Mouse (Mus musculus) left cerebral cortex, postnatal 14 days (tissue): ENCODE measurements around the gene Dync1li2. TPM values are rescaled to one million over a fixed set of nuclear protein-coding genes. Genes with fewer than 3 reads are reported as not detected.

ENCODE experiments used
- DNase-seq, 2 experiments: peaks; one replicate each; pipeline ENCODE4 v3.0.0; 2021 to 2022; ENCODE audit warnings: low spot score in 2 of 2, mixed read lengths in 1 of 2
- intact Hi-C: fragments of 180-260 bp; cut with DNase I; formaldehyde crosslinking; loops from one replicate; pipeline ENCODE4 v1.15.1; 2025
- long read RNA-seq, 2 experiments: library from polyadenylated mRNA; stranded (forward); transcript quantifications; one replicate each; pipeline ENCODE4 v2.0.0; 2021
- total RNA-seq, 2 experiments: library from RNA; stranded (reverse); gene quantifications; 2 replicates each; pipeline ENCODE4 v1.2.3; 2021

Dync1li2 gene
- total RNA-seq: 100 to 1,000 TPM; 254 to 257 TPM
- long read RNA-seq, experiment 1, full-length matches to known transcripts: 87 of 170 reads
- long read RNA-seq, experiment 1, partial matches to known transcripts: 20 of 170 reads
- long read RNA-seq, experiment 1, other reads (novel, unspliced or antisense): 63 of 170 reads
- long read RNA-seq, experiment 2, full-length matches to known transcripts: 56 of 120 reads
- long read RNA-seq, experiment 2, partial matches to known transcripts: 11 of 120 reads
- long read RNA-seq, experiment 2, other reads (novel, unspliced or antisense): 53 of 120 reads

DNA sequence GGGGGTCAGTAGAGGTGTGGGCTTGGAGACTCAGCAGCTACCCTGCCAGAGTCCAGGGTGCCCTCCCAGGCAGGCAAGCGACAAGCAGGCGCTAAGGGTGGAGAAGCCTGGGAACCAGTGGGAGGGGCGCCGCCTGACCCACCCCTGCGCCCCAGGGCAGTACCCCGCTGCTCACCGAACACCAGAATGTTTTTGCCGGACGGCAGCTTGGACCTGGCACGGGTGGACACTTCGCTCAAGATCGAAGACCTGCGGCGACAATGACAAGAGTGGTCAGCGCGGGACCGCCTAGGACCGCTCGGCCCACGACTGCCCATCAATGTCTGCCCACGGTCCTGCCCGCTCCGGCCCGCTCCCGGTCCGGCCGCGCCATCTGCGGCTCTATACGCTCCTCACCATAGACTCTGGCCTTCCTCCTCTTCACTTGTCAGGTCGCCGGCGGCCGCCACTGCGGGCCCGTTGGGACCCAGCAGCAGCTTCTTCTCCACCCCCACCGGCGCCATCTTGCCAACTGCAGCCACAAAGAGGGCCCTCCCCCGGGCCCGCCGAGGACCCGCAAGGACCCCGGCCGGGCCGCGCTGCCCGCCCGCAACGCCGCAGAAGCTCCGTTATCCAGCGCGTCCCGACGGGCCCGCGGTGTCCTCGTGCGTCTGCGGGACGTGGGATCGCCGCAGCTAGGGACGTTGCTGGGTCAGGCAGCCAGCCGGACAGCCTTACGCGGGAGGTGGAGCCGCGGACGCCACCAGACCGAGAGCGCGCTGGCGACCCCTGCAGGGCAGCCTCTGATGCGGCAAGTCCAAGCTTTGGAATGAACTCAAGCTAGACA lies at the start of gene Dync1li2:
Gene Dync1li2, minus strand, starts transcription at position 749 of the 826 bp plus-strand sequence.
- peak; percentile 93 for DNase-seq
- intact Hi-C loops: loop anchor here (2.0 to 5.0 kb wide), 3 partner anchors 65 to 190 kb away; partner anchors contain the start of genes Cklf and Terb1

DNA sequence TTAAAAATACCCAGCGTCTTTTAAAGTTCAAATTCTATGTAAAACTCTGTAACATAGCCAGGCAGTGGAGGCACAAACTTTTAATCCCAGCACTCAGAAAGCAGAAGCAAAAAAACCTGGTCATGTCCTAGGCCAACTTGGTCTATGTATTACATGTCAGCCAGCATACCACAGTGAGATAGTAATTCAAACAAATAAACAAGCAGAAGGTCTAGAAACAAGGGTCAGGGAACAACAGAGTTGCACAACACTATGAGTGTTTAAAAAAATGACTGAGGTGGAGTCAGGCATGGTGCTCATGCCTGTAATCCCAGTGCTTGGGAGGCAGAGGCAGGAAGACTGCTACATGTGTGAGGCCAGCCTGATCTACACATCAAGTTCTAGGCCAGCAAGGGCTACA lies 36.2 kb upstream of the Dync1li2 start:
- intact Hi-C loops: no loop called here

DNA sequence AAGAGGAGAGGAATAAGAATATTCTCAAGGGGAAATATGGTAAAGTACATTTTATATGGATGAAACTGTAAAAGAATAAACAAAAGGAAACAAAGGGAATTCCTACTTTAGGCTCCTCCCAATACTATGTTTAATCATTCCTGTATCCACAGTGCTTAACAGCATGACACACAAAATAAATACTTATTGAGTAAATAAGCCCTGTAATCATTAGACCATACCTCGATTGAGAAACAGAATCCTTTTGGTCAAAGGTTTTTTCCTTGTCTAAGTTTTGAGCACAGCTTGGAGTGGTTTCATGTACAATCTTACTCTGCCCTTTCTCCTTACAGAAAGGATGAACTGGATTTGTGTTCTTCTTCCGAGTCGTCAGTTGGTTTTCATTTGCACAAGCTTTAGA lies 29.6 kb upstream of the Dync1li2 start:
- no peak for DNase-seq
- intact Hi-C loops: no loop called here

More for the DNA sequence above, 36.2 kb upstream of the Dync1li2 start:
- no peak for DNase-seq

DNA sequence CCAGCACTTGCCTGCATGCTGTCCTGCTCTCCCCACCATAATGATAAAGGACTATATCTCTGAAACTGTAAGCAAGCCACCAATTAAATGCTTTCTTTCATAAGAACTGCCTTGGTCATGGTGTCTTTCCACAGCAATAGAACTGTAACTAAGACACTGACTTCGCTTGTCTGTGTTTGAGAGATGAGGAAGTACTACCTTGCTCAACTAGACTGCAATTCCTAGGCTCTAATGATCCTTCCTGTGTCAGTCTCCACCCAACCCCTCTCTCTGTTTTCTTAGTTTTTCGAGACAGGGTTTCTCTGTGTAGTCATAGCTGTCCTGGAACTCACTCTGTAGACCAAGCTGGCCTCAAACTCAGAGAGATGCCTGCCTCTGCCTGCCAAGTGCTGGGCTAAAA lies 24.6 kb upstream of the Dync1li2 start:
- DNase-seq: no peak
- intact Hi-C loops: no loop called here

DNA sequence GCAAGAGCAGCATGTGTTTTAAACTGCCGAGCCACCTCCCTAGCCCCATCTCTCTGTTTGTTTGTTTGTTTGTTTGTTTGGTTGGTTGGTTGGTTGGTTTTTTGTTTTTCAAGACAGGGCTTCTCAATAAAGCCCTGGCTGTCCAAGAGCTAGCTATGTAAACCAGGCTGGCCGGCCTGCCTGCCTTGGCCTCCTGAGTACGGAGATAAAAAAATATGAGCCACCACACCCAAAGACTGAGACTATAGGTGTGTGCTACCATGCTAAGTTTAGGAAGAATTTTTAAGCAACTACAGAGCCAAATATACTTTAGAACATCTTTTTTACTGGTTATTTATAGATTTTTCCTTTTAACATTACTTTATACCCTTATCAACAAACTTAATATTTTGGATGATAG lies 9.3 kb upstream of the Dync1li2 start:
- intact Hi-C loops: no loop called here
- DNase-seq: no peak

DNA sequence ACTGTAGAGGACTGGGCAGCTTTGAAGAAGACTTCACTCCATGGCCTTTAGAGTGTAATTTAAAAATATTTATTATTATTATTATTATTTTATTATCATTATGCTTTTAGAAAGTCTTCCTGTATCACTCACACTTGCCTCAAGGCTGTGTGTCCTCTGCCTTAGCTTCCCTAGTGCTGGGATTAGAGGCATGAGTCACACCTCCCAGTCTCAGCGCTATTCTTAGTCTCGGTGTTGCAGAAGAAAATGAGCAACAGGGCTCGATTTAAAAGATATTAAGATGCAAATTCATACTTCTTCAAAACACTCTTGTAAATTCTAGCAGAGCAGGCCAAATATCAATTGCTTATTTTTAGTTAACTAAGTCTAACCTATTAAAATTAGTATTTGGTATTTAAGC lies 5.9 kb upstream of the Dync1li2 start:
- intact Hi-C loops: no loop called here
- no peak for DNase-seq

DNA sequence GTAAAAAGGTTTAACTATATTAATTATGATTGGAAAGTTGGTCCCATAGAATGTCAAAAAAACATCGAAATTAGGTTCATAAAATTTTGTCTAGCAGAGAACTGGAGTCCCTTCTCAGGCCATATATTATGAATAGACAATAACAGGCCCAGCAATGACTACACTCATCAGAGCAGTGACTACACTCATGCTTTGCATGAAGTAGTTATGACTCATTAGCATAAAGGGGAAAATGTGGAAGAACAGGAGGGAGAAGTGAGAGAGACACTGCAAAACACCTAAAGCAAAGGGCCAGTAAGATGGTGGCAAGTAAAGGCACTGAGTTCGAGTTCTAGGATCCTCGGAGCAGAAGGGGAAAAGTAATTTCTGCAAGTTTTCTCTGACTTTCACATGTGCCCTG lies 3.2 kb upstream of the Dync1li2 start:
- intact Hi-C loops: no loop called here
- DNase-seq: no peak

DNA sequence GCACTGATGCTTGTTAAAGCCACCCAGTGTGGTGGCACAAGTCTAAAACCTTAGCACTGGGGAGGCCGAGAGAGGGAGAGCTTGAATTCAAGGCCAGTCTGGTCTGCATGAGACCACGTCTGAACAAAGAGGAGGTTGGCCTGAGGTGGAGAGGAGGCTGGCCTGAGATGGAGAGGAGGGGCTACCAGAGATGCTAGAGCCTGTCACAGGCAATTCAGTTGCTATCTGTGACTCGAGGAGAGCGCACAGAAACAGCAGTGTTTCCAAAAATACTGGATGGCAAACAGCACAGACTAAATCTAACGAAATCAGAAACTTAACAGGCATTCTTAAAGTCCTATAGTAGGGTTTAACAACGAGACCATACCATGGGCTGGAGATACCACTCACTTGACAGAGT lies 2.4 kb upstream of the Dync1li2 start:
- intact Hi-C loops: no loop called here

DNA sequence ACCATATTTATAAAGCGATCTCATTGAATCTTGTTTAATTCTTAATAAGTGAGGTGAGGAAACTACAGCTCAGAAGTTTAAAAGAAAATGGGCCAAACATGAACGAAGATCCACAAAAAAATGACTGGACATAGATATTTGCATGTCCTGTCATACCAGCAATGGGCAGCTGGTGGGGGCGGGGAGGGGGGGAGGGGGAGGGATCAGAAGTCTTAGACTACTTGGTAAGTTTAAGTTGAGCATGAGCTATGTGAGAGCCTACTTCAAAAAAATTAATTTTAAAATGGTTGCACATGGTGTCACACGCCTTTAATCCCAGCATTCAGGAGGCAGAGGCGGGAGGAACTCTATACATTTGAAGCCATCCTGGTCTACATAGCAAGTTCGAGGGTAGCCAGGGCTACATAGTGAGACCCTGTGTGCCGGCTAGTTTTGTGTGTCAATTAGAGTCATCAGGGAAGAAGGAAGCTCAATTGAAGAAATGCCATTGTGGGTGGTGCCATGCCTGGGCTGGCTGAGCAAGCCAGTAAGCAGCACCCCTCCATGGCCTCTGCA lies 355 bp upstream of the Dync1li2 start:
- intact Hi-C loops: loop anchor here (2.0 to 5.0 kb wide), 3 partner anchors 64 to 191 kb away; partner anchors contain the start of genes Cklf and Terb1
- no peak for DNase-seq

More for the DNA sequence above, 2.4 kb upstream of the Dync1li2 start:
- DNase-seq: no peak

DNA sequence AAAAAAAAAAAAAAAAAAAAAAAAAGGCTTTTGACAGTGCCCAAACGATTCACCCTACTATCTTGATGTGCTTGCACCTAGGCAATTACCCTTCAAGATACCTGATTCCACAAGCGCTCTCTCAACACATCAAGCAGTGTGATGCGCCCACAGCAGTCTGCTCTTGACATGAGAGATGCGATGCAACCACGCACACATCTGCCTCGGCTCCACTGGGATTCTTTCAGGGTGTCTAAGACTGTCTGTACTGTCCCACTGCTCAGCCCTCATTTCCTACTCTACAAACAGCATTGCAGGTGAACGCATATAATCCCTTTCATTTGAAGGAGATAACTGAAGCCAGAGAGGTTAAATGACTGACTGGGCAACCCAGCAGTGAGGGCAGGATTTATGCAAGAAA lies 1.2 kb downstream of the Dync1li2 start:
- DNase-seq: peak; percentile 46 to 48
- intact Hi-C loops: loop anchor here (2.0 to 5.0 kb wide), 3 partner anchors 66 to 189 kb away; partner anchors contain the start of genes Cklf and Terb1

DNA sequence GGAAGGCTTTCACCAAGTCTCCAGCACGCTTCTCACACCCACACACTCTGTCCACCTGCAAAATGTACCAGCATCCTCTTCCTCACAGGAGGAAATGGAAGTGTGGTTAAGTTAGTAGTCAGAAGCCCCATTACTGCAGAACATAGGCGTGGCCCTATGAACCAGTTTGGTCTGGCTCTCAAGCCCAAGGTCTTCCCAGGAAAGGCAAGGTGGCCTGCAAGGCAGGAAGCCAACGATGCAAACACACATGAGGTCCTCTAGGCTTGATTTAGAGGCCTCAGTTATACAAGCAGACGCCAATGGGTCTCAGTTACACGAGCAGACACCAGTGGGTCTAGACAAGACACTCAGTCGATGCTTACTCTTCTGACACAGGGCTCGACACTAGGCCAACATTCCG lies 3.4 kb downstream of the Dync1li2 start:
- intact Hi-C loops: no loop called here
- DNase-seq: no peak

DNA sequence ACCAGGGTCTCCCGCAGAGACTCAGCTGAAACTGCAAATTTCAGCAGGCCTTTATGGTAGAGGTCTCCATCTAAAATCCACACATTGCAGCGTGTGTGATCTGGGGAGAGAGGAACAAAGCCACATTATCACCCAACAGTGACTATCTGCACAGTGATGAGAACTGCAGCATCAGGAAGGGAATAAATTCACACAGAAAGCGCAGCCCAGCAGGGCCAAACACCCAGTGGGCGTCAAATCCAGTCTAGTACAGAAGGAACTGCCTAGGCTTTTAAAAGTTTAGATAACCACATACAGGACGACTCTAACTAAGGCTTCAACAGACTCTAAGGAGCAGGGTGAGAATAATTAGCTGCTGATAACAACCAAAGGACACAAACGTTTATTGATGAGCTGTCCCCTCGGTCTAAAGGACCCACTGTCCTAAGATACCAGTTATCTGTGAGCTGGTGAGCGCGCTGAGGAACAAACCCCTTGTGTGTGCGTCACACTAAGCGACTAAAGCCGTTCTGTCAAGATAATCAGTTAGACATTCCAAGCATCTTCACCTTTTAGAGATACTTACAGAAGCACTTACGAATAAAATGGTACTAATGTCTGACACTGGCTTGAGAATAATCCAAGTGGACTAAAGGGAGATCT lies 5.2 kb downstream of the Dync1li2 start:
- no peak for DNase-seq
- intact Hi-C loops: no loop called here

DNA sequence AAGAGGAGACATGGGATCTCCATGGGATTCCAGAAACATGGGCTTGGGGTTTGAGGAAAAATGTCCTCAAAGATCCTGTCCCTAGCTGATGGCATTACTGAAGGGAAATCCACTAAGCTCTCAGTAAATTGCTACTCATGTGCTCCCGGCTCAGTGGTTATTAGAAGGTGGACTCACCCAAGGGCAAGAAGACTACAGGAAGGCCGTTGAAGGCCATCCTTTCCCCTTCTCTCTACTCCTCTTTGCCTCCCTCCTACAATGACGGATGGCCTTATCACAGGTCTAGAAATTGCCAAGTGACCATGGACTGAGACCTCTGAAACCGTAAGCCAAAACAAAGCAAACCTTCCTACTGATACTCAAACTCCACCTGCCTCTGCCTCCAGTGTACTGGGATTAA lies 6.3 kb downstream of the Dync1li2 start:
- intact Hi-C loops: no loop called here
- no peak for DNase-seq

DNA sequence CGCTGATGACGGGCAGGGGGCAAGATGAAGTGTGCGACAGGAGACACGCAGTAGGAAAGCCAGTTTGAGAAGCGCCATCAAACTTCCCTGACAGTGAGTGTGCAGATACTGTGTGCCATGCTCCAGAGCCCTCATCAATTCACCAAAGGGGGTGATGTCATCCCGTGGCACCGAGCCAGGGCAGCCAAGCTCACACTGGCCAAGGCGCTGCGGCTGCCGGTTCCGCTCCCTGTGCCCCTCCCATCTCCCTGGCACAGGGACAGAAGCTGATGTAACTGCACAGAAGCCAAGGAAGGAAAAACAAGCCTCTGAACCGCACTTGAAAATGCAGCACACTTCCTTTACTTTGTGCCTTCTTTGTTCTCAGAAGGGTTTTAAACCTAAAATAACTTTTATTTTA lies 6.8 kb downstream of the Dync1li2 start:
- intact Hi-C loops: no loop called here
- peak; percentile 95 to 97 for DNase-seq

DNA sequence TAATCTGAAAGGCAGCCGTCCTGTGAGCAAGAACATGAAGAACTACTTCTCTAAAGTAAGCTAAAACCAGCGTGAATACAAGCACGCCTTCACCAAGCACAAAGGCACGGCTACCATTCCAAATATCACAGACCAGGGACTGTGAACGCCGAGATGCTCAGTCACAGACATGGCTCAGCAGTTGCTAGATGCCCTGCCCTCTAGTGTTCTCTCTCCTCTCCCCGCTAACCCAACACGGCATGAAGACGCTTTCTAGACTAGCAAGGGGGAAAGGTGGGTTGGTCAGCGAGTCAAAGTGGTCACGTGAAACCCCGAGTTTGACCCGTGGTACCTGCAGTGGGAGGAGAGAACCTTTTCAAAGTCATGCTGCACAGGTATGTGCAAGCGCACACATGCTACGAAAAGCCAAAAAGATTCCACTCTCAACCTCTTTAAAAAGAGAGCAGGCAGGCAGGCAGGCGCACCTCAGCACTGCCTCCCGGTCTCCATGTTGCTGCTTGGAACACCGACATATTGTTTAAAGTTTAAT lies 8.0 kb downstream of the Dync1li2 start:
- DNase-seq: peak in 1 of 2 experiments; percentile 21
- intact Hi-C loops: no loop called here

DNA sequence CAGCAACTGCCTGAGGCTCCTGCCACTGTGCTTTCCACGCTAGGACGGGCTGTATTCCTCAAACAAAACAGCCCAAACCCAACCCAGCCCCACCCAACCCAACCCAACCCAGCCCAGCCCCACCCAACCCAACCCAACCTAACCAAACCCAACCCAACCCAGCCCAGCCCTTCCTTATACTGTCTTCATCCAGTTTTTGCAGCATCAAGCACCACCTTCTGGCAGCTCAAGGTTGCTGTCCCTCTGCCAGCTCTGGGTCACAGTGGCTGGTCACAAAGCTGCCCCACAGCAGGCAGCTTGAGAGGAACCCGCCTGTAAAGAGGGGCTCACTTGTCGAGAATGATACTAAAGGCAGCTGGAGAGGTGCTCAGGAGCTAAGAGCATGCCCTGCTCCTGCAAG lies 8.6 kb downstream of the Dync1li2 start:
- intact Hi-C loops: no loop called here
- DNase-seq: no peak

DNA sequence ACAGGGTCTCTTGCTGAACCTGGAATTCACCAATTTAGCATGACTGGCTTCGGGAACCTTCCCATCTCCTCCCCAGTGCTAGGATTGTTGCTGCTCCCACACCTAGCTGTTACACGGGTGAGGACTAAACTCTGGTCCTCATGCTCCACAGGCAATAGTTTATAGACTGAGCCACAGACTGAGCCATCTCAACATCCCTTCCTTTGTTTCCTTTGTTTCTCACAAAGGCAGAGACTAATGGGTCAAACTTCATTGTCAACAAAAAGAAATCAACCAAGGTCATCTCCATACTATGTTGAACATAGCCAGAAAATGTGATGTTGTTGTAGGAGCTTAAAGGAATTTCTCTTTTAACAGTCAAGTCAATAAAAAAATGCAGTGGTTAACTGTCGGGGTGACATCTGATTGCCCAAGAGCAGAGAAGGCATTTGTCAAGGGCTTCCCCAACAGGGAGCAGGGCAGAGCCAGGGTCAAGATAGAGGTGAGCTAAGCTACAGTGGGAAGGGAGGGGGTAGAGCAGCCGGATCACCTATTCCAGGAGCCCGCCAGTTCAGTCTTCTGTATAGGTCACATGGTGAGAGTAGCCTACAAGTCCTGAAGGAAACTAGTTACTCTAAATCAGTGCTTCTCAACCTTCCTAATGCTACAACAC lies 9.5 kb downstream of the Dync1li2 start:
- no peak for DNase-seq
- intact Hi-C loops: no loop called here

DNA sequence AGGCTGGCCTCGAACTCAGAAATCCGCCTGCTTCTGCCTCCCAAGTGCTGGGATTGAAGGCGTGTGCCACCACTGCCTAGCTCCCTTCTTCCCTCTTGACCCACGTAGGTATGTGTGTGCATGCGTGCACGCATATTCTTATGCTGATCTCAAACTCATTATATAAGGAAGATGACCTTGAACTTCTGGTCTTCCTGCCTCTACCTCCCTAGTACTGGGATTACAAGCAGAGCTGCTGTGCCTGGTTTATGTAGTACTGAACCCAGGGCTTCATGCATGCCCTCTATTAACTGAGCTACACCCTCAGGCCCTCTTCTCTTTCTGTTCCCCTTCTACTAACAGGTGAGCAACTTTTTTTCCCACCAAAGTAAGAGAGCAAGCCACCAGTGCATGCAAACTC lies 10.2 kb downstream of the Dync1li2 start:
- no peak for DNase-seq
- intact Hi-C loops: no loop called here

DNA sequence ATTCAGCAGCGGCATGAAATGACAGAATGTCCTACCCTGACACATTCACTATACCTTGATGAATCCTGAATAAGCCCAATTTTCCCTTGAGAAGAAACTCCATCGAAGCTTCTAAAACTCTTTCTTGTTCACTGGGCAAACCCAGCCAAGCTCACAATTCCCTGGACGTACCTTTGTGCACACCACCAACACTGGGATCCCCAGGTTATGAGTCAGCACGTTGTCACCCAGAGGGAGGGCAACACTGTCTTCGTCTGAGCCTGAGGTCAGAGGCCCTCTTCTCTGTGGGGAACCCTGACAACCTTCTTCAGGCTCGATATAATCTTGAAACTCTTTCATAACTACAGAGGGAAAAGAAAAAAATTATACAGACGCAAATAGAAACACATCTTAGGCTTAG lies 12.6 kb downstream of the Dync1li2 start:
- DNase-seq: no peak
- intact Hi-C loops: no loop called here
